Mouse (Mus musculus): ENCODE data around the gene Larp6.

DNA sequence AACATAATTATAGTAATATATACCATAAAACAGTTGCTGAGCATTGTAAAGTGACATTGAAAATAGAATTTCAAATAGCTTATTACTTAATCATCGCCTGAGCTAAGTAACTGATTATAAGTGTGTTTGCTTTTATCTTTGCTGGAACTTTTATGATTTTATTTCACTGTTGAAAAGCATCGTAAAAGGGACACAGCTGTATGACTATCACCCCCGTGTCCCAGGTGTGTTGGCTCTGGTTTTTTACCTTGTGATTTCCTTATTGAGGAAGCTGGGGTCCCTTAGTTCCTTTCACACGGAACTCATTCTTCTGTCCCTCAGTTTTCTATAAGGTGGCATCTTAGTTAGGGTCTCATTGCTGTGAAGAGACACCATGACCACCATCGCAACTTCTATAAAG is 34.9 kb downstream of the Larp6 start:
- TF ChIP-seq MAFK (IDR thresholded peaks at IDR 0.05; ENCODE audit: insufficient read depth, low read depth, low read length) (no peak), ZNF384 (IDR thresholded peaks at IDR 0.05; ENCODE audit: low read depth, low read length) (no peak), ZC3H11A (IDR thresholded peaks at IDR 0.05; ENCODE audit: borderline replicate concordance, low read depth, low read length) (no peak), HCFC1 (IDR thresholded peaks at IDR 0.05; ENCODE audit: borderline replicate concordance, insufficient read depth, low read length) (no peak)

All from ES-E14 (cell line).